Mouse (Mus musculus) spleen, adult 12 weeks (tissue): Measurements from ENCODE around the gene Gabrg3.
"Not testable (repeated sequence)": the region's sequence is repeated elsewhere in the genome, so short reads cannot be mapped to it uniquely, and the experiment has no call there.

ENCODE experiments used
- DNase-seq: peaks from one replicate; pipeline ENCODE4 v3.0.0; 2022; ENCODE audit warnings: low spot score

Gene Gabrg3

GRCm38 (mm10) chr7:57312018-57312417 lies 75.0 kb downstream of the Gabrg3 start:
- no peak for DNase-seq

- no peak for DNase-seq
Observed at GRCm38 (mm10) chr7:57307337-57307736, 79.7 kb downstream of the Gabrg3 start.

GRCm38 (mm10) chr7:57296639-57297038 lies 90.3 kb downstream of the Gabrg3 start:
- no peak for DNase-seq

GRCm38 (mm10) chr7:57294127-57294526 lies 92.9 kb downstream of the Gabrg3 start:
- DNase-seq, result no peak

GRCm38 (mm10) chr7:57293564-57293963 lies 93.4 kb downstream of the Gabrg3 start:
- DNase-seq, result no peak

GRCm38 (mm10) chr7:57283186-57283585 lies 103.8 kb downstream of the Gabrg3 start:
- no peak for DNase-seq

GRCm38 (mm10) chr7:57278841-57279240 lies 108.1 kb downstream of the Gabrg3 start:
- DNase-seq, result no peak

GRCm38 (mm10) chr7:57260201-57260600 lies 126.8 kb downstream of the Gabrg3 start:
- DNase-seq, result no peak

- no peak for DNase-seq
Observed at GRCm38 (mm10) chr7:57258893-57259574, 128.0 kb downstream of the Gabrg3 start.

- no peak for DNase-seq
Observed at GRCm38 (mm10) chr7:57243981-57244380, 143.0 kb downstream of the Gabrg3 start.

GRCm38 (mm10) chr7:57214119-57214518 lies 172.9 kb downstream of the Gabrg3 start:
- DNase-seq, result no peak

- no peak for DNase-seq
Observed at GRCm38 (mm10) chr7:57186015-57186414, 201.0 kb downstream of the Gabrg3 start.

- DNase-seq, result not testable (repeated sequence)
Observed at GRCm38 (mm10) chr7:57175891-57176545, 211.0 kb downstream of the Gabrg3 start.

GRCm38 (mm10) chr7:57166931-57167330 lies 220.1 kb downstream of the Gabrg3 start:
- no peak for DNase-seq

- DNase-seq, result no peak
Observed at GRCm38 (mm10) chr7:57158211-57158610, 228.8 kb downstream of the Gabrg3 start.

- DNase-seq, result no peak
Observed at GRCm38 (mm10) chr7:57153743-57154142, 233.2 kb downstream of the Gabrg3 start.

- no peak for DNase-seq
Observed at GRCm38 (mm10) chr7:57150768-57151167, 236.2 kb downstream of the Gabrg3 start.

GRCm38 (mm10) chr7:57138072-57138704 lies 248.8 kb downstream of the Gabrg3 start:
- no peak for DNase-seq

GRCm38 (mm10) chr7:57133009-57133408 lies 254.0 kb downstream of the Gabrg3 start:
- no peak for DNase-seq

GRCm38 (mm10) chr7:57132471-57132870 lies 254.5 kb downstream of the Gabrg3 start:
- DNase-seq, result no peak

- DNase-seq, result no peak
Observed at GRCm38 (mm10) chr7:57100065-57100464, 286.9 kb downstream of the Gabrg3 start.

- DNase-seq, result no peak
Observed at GRCm38 (mm10) chr7:57082071-57082470, 304.9 kb downstream of the Gabrg3 start.

GRCm38 (mm10) chr7:57071435-57072160 lies 315.4 kb downstream of the Gabrg3 start:
- no peak for DNase-seq
